Mouse (Mus musculus) lung, embryonic 15.5 days (tissue): ENCODE results near the gene Clba1. TPM values are rescaled to one million over a fixed set of nuclear protein-coding genes. Genes with fewer than 3 reads are reported as not detected.
"Not testable (repeated sequence)": the region's sequence is repeated elsewhere in the genome, so short reads cannot be mapped to it uniquely, and the experiment has no call there.

Experiments used
- ATAC-seq: fragments of 200-750 bp; cut with Nextera tagmentation; 2 replicates; pipeline ENCODE4 v1.8.0; 2017; ENCODE audit warnings: moderate number of reproducible peaks, borderline replicate concordance; ENCODE audit not compliant: low FRiP score, low TSS enrichment; ENCODE audit errors: extremely low read depth
- H3K27ac ChIP-seq: fragments of 300-500 bp; sonication (generic); 2 replicates; pipeline ENCODE4 v1.5.1; 2015; ENCODE audit warnings: moderate library complexity, mild to moderate bottlenecking, inconsistent platforms
- H3K27me3 ChIP-seq: fragments of 300-500 bp; sonication (generic); 2 replicates; pipeline ENCODE4 v1.6.1; 2015; ENCODE audit warnings: inconsistent platforms
- H3K36me3 ChIP-seq: fragments of 300-500 bp; sonication (generic); 2 replicates; pipeline ENCODE4 v1.6.1; 2015; ENCODE audit warnings: inconsistent platforms
- H3K4me1 ChIP-seq: fragments of 300-500 bp; sonication (generic); 2 replicates; pipeline ENCODE4 v1.6.1; 2015; ENCODE audit warnings: inconsistent platforms
- H3K4me2 ChIP-seq: fragments of 300-500 bp; sonication (generic); 2 replicates; pipeline ENCODE4 v1.6.1; 2015; ENCODE audit warnings: inconsistent platforms, mild to moderate bottlenecking, moderate library complexity
- H3K4me3 ChIP-seq: fragments of 300-500 bp; sonication (generic); 2 replicates; pipeline ENCODE4 v1.5.1; 2015; ENCODE audit warnings: mild to moderate bottlenecking, inconsistent platforms
- H3K9ac ChIP-seq: fragments of 300-500 bp; sonication (generic); 2 replicates; pipeline ENCODE4 v1.6.1; 2015; ENCODE audit warnings: inconsistent platforms
- H3K9me3 ChIP-seq: fragments of 300-500 bp; sonication (generic); 2 replicates; pipeline ENCODE4 v1.6.1; 2016; ENCODE audit warnings: inconsistent platforms
- WGBS: fragments of 180-500 bp; shearing (Covaris S2); methylation state at CpG from one replicate; pipeline ENCODE4 v1.1.7; 2015; 5-methylcytosine and 5-hydroxymethylcytosine counted together
- polyA plus RNA-seq: library from polyadenylated mRNA; unstranded; fragments of >200 nt; fragmentation: Nextera tagmentation; extraction: Ambion mirVana; gene quantifications from 2 replicates; pipeline ENCODE4 v1.2.1, GENCODE M21; 2015

Gene Clba1
- polyA plus RNA-seq, 1 experiment from 2014 or later, result 7.4 TPM

- Histone ChIP-seq H3K36me3 (no peaks in the 10 kb centered on the region), H3K9me3 (no peaks in the 10 kb centered on the region), H3K4me2 (peak overlapping the region; percentile 99), H3K27ac (no peak overlapping the region), H3K4me3 (peak overlapping the region; percentile 70), H3K27me3 (peaks cover 24% of the 10 kb centered on the region), H3K4me1 (peaks cover 18% of the 10 kb centered on the region), H3K9ac (peak overlapping the region; percentile 28; the same call in 1 of the 2 replicates)
- WGBS, result 58% methylated on average over 5 of the region's 5 CpGs
- peak; percentile 4; the same call in 1 of the 2 replicates for ATAC-seq
Measured at GRCm38 (mm10) chr12:112808212-112808586, 538 bp upstream of the Clba1 start.

GRCm38 (mm10) chr12:112809641-112810040, 904 bp downstream of the Clba1 start:
- no peaks in the 10 kb centered on the region for H3K36me3 ChIP-seq
- peak overlapping the region; percentile 70 for H3K4me3 ChIP-seq
- H3K4me1 ChIP-seq, result peaks cover 18% of the 10 kb centered on the region
- ATAC-seq, result no peak
- H3K9me3 ChIP-seq, result no peaks in the 10 kb centered on the region
- peaks cover 13% of the 10 kb centered on the region for H3K27me3 ChIP-seq
- peak overlapping the region; percentile 99 for H3K4me2 ChIP-seq
- 19% methylated on average over 8 of the region's 8 CpGs for WGBS
- no peak overlapping the region for H3K27ac ChIP-seq
- H3K9ac ChIP-seq, result peak overlapping the region; percentile 53

GRCm38 (mm10) chr12:112810092-112810885, 1.6 kb downstream of the Clba1 start:
- Histone ChIP-seq H3K9me3 (no peaks in the 10 kb centered on the region), H3K9ac (peak overlapping the region; percentile 53; the same call in 1 of the 2 replicates), H3K27ac (no peak overlapping the region), H3K4me1 (peaks cover 18% of the 10 kb centered on the region), H3K27me3 (peaks cover 9% of the 10 kb centered on the region), H3K4me2 (peak overlapping the region; percentile 99), H3K36me3 (0 out of 2 replicates have a peak, but pooled peaks cover 2% of the 10 kb centered on the region), H3K4me3 (peak overlapping the region; percentile 70; the same call in 1 of the 2 replicates)
- WGBS, result 50% methylated on average over 19 of the region's 19 CpGs
- ATAC-seq, result no peak

GRCm38 (mm10) chr12:112813370-112813769, 4.6 kb downstream of the Clba1 start:
- 86% methylated on average over 7 of the region's 7 CpGs for WGBS
- no peak overlapping the region for H3K9ac ChIP-seq
- no peak overlapping the region for H3K27ac ChIP-seq
- H3K27me3 ChIP-seq, result no peaks in the 10 kb centered on the region
- H3K4me3 ChIP-seq, result no peak overlapping the region
- no peak overlapping the region for H3K4me2 ChIP-seq
- no peak for ATAC-seq
- H3K9me3 ChIP-seq, result no peaks in the 10 kb centered on the region
- peaks cover 16% of the 10 kb centered on the region for H3K36me3 ChIP-seq
- H3K4me1 ChIP-seq, result peaks cover 16% of the 10 kb centered on the region

- no peak for ATAC-seq
- Histone ChIP-seq H3K4me2 (no peak overlapping the region), H3K4me1 (peaks cover 4% of the 10 kb centered on the region), H3K36me3 (peaks cover 32% of the 10 kb centered on the region), H3K27ac (no peak overlapping the region), H3K4me3 (no peak overlapping the region), H3K27me3 (no peaks in the 10 kb centered on the region), H3K9ac (no peak overlapping the region), H3K9me3 (no peaks in the 10 kb centered on the region)
- WGBS, result 70% methylated on average over 14 of the region's 14 CpGs
Measured at GRCm38 (mm10) chr12:112814682-112815470, 6.1 kb downstream of the Clba1 start.

GRCm38 (mm10) chr12:112816294-112816693, 7.6 kb downstream of the Clba1 start:
- WGBS, result 52% methylated on average over 4 of the region's 4 CpGs

GRCm38 (mm10) chr12:112816866-112817265, 8.1 kb downstream of the Clba1 start:
- H3K9me3 ChIP-seq, ATAC-seq, H3K4me1 ChIP-seq, H3K27ac ChIP-seq, H3K4me2 ChIP-seq, H3K9ac ChIP-seq, H3K4me3 ChIP-seq, H3K27me3 ChIP-seq: not testable (repeated sequence)
- 75% methylated on average over 7 of the region's 7 CpGs for WGBS
- H3K36me3 ChIP-seq, result peaks cover 48% of the 10 kb centered on the region

More at GRCm38 (mm10) chr12:112816294-112816693, 7.6 kb downstream of the Clba1 start:
- H3K4me1 ChIP-seq, result no peaks in the 10 kb centered on the region
- no peaks in the 10 kb centered on the region for H3K9me3 ChIP-seq
- no peaks in the 10 kb centered on the region for H3K27me3 ChIP-seq
- no peak for ATAC-seq
- H3K4me2 ChIP-seq, result no peak overlapping the region
- H3K27ac ChIP-seq, result no peak overlapping the region
- no peak overlapping the region for H3K9ac ChIP-seq
- peaks cover 44% of the 10 kb centered on the region for H3K36me3 ChIP-seq
- no peak overlapping the region for H3K4me3 ChIP-seq

- Histone ChIP-seq H3K36me3 (peaks cover 59% of the 10 kb centered on the region), H3K4me3 (no peak overlapping the region), H3K27me3 (no peaks in the 10 kb centered on the region), H3K27ac (no peak overlapping the region), H3K9me3 (no peaks in the 10 kb centered on the region), H3K9ac (no peak overlapping the region), H3K4me1 (peaks cover 17% of the 10 kb centered on the region), H3K4me2 (no peak overlapping the region)
- 88% methylated on average over 8 of the region's 8 CpGs for WGBS
- ATAC-seq, result no peak
Measured at GRCm38 (mm10) chr12:112819057-112819662, 10.4 kb downstream of the Clba1 start.

- Histone ChIP-seq H3K4me3 (no peak overlapping the region), H3K9me3 (no peaks in the 10 kb centered on the region), H3K27ac (no peak overlapping the region), H3K9ac (no peak overlapping the region), H3K36me3 (peaks cover 67% of the 10 kb centered on the region), H3K4me2 (no peak overlapping the region), H3K27me3 (no peaks in the 10 kb centered on the region), H3K4me1 (peaks cover 27% of the 10 kb centered on the region)
- 82% methylated on average over 12 of the region's 12 CpGs for WGBS
- no peak for ATAC-seq
Measured at GRCm38 (mm10) chr12:112820401-112820999, 11.8 kb downstream of the Clba1 start.

GRCm38 (mm10) chr12:112821216-112821615, 12.5 kb downstream of the Clba1 start:
- H3K4me2 ChIP-seq, result no peak overlapping the region
- no peaks in the 10 kb centered on the region for H3K9me3 ChIP-seq
- ATAC-seq, result 0 out of 2 replicates have a peak, but pooled peaks have one; percentile 27
- H3K4me1 ChIP-seq, result peaks cover 35% of the 10 kb centered on the region
- H3K27ac ChIP-seq, result no peak overlapping the region
- peaks cover 63% of the 10 kb centered on the region for H3K36me3 ChIP-seq
- H3K9ac ChIP-seq, result no peak overlapping the region
- no peaks in the 10 kb centered on the region for H3K27me3 ChIP-seq
- WGBS, result 32% methylated on average over 1 of the region's 1 CpGs
- H3K4me3 ChIP-seq, result no peak overlapping the region

GRCm38 (mm10) chr12:112821974-112822373, 13.2 kb downstream of the Clba1 start:
- Histone ChIP-seq H3K9me3 (no peaks in the 10 kb centered on the region), H3K36me3 (peaks cover 67% of the 10 kb centered on the region), H3K4me1 (peaks cover 42% of the 10 kb centered on the region), H3K9ac (no peak overlapping the region), H3K4me2 (no peak overlapping the region), H3K27me3 (no peaks in the 10 kb centered on the region), H3K4me3 (no peak overlapping the region), H3K27ac (no peak overlapping the region)
- WGBS, result 61% methylated on average over 4 of the region's 4 CpGs
- no peak for ATAC-seq
